Mouse (Mus musculus): Measurements from ENCODE around the gene Adamts2. TPM values are rescaled to one million over a fixed set of nuclear protein-coding genes. Genes with fewer than 3 reads are reported as not detected.

The Adamts2 gene
- total RNA-seq, 2 experiments from 2014 or later: 11.1 to 14.3 TPM

- intact Hi-C loops (cut with DNase I): no loop called here
- no peak for DNase-seq (ENCODE audit: extremely low spot score in 1 of 2, low spot score in 2 of 2)
These were observed 15.2 kb downstream of the Adamts2 start for GRCm38 (mm10) chr11:50617015-50617543.

GRCm38 (mm10) chr11:50620926-50621325 lies 19.0 kb downstream of the Adamts2 start:
- intact Hi-C loops (cut with DNase I): no loop called here

GRCm38 (mm10) chr11:50621364-50621763 lies 19.5 kb downstream of the Adamts2 start:
- no peak for DNase-seq (ENCODE audit: extremely low spot score in 1 of 2, low spot score in 2 of 2)
- intact Hi-C loops (cut with DNase I): no loop called here

More at GRCm38 (mm10) chr11:50620926-50621325, 19.0 kb downstream of the Adamts2 start:
- DNase-seq (ENCODE audit: extremely low spot score in 1 of 2, low spot score in 2 of 2): no peak

GRCm38 (mm10) chr11:50622238-50622726 lies 20.4 kb downstream of the Adamts2 start:
- intact Hi-C loops (cut with DNase I): no loop called here
- peak in 1 of 2 experiments; percentile 48 for DNase-seq (ENCODE audit: extremely low spot score in 1 of 2, low spot score in 2 of 2)

- DNase-seq (ENCODE audit: extremely low spot score in 1 of 2, low spot score in 2 of 2): no peak
- intact Hi-C loops (cut with DNase I): no loop called here
These were observed 21.9 kb downstream of the Adamts2 start for GRCm38 (mm10) chr11:50623806-50624205.

- intact Hi-C loops (cut with DNase I): no loop called here
These were observed 22.4 kb downstream of the Adamts2 start for GRCm38 (mm10) chr11:50624239-50624638.

GRCm38 (mm10) chr11:50624720-50625119 lies 22.8 kb downstream of the Adamts2 start:
- DNase-seq (ENCODE audit: extremely low spot score in 1 of 2, low spot score in 2 of 2): peak; percentile 21 to 38
- intact Hi-C loops (cut with DNase I): no loop called here

More at GRCm38 (mm10) chr11:50624239-50624638, 22.4 kb downstream of the Adamts2 start:
- DNase-seq (ENCODE audit: extremely low spot score in 1 of 2, low spot score in 2 of 2): peak in 1 of 2 experiments; percentile 58

GRCm38 (mm10) chr11:50628915-50629314 lies 27.0 kb downstream of the Adamts2 start:
- intact Hi-C loops (cut with DNase I): no loop called here
- no peak for DNase-seq (ENCODE audit: extremely low spot score in 1 of 2, low spot score in 2 of 2)

GRCm38 (mm10) chr11:50630462-50630861 lies 28.6 kb downstream of the Adamts2 start:
- no peak for DNase-seq (ENCODE audit: extremely low spot score in 1 of 2, low spot score in 2 of 2)
- intact Hi-C loops (cut with DNase I): no loop called here

GRCm38 (mm10) chr11:50632270-50632669 lies 30.4 kb downstream of the Adamts2 start:
- intact Hi-C loops (cut with DNase I): no loop called here
- peak in 1 of 2 experiments; percentile 83 for DNase-seq (ENCODE audit: extremely low spot score in 1 of 2, low spot score in 2 of 2)

- intact Hi-C loops (cut with DNase I): no loop called here
- no peak for DNase-seq (ENCODE audit: extremely low spot score in 1 of 2, low spot score in 2 of 2)
These were observed 33.2 kb downstream of the Adamts2 start for GRCm38 (mm10) chr11:50635051-50635590.

- DNase-seq (ENCODE audit: extremely low spot score in 1 of 2, low spot score in 2 of 2): no peak
- intact Hi-C loops (cut with DNase I): no loop called here
These were observed 35.1 kb downstream of the Adamts2 start for GRCm38 (mm10) chr11:50637026-50637425.

GRCm38 (mm10) chr11:50638197-50638867 lies 36.4 kb downstream of the Adamts2 start:
- no peak for DNase-seq (ENCODE audit: extremely low spot score in 1 of 2, low spot score in 2 of 2)
- intact Hi-C loops (cut with DNase I): no loop called here

GRCm38 (mm10) chr11:50638868-50639220 lies 37.0 kb downstream of the Adamts2 start:
- no peak for DNase-seq (ENCODE audit: extremely low spot score in 1 of 2, low spot score in 2 of 2)
- intact Hi-C loops (cut with DNase I): no loop called here

GRCm38 (mm10) chr11:50642583-50642982 lies 40.7 kb downstream of the Adamts2 start:
- intact Hi-C loops (cut with DNase I): no loop called here
- no peak for DNase-seq (ENCODE audit: extremely low spot score in 1 of 2, low spot score in 2 of 2)

- intact Hi-C loops (cut with DNase I): no loop called here
- DNase-seq (ENCODE audit: extremely low spot score in 1 of 2, low spot score in 2 of 2): peak in 1 of 2 experiments; percentile 43
These were observed 44.3 kb downstream of the Adamts2 start for GRCm38 (mm10) chr11:50646148-50646547.

- DNase-seq (ENCODE audit: extremely low spot score in 1 of 2, low spot score in 2 of 2): no peak
- intact Hi-C loops (cut with DNase I): no loop called here
These were observed 46.4 kb downstream of the Adamts2 start for GRCm38 (mm10) chr11:50648143-50648807.

GRCm38 (mm10) chr11:50650037-50650436 lies 48.2 kb downstream of the Adamts2 start:
- intact Hi-C loops (cut with DNase I): no loop called here
- no peak for DNase-seq (ENCODE audit: extremely low spot score in 1 of 2, low spot score in 2 of 2)

- intact Hi-C loops (cut with DNase I): no loop called here
- DNase-seq (ENCODE audit: extremely low spot score in 1 of 2, low spot score in 2 of 2): peak in 1 of 2 experiments; percentile 31
These were observed 52.0 kb downstream of the Adamts2 start for GRCm38 (mm10) chr11:50653746-50654431.
